Mouse (Mus musculus) left cerebral cortex, adult 9 months (tissue): ENCODE results near the gene Klhl5.
A peak's percentile ranks its signal among the peaks of the same experiment; 100 is the strongest.

Source experiments
- DNase-seq, 2 experiments: peaks; one replicate each; pipeline ENCODE4 v3.0.0; 2022; ENCODE audit warnings: low spot score in 2 of 2

Gene Klhl5

GRCm38 (mm10) chr5:65191601-65192000, 84.3 kb downstream of the Klhl5 start:
- DNase-seq: peak in 1 of 2 experiments; percentile 27

- DNase-seq: peak in 1 of 2 experiments; percentile 50
Measured at GRCm38 (mm10) chr5:65194441-65194840, 87.1 kb downstream of the Klhl5 start.

DNA sequence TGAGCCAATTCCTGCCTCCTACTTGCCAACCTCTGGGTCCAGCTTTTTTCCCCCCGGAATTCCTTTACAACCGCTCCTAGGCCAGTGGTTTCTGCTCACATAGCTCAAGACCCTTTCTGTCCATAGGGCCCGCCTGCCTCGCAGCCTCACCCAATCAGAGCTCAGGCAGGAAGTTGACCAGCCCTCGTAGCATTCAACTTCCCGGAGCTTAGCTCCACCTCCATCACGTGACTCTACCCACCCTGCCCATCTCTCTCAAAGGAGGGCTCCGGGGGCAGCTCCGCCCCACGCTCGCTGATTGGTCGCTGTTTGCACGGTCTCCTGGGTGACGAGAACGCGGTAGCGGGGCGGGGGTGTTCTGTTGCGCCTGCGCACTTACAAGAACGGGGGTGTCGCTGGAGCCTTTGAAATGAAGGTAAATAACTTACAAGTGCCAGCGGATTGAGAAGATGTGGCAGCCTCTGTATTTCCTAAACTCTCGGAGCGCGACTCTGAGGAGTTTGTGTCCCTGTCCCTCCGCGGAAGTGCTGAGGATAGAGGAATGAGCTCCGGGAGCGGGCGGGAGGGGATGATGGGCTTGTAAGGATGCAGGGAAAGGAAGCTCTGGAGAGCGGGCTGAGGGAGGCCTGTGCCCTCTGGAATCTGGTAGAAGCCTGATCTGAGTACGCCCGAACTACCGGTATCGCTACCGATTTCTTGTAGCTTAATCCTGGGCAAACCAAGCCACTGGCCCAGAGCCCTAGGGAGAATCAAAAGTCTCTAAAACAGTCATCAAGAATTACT, 92.2 kb downstream of the Klhl5 start, which contains the start of gene Wdr19:
TSS of gene Wdr19 (plus strand) at position 351 of the 783 bp plus-strand sequence.
- peak; percentile 99 for DNase-seq

- no peak for DNase-seq
Measured at GRCm38 (mm10) chr5:65204726-65205125, 97.4 kb downstream of the Klhl5 start.

DNA sequence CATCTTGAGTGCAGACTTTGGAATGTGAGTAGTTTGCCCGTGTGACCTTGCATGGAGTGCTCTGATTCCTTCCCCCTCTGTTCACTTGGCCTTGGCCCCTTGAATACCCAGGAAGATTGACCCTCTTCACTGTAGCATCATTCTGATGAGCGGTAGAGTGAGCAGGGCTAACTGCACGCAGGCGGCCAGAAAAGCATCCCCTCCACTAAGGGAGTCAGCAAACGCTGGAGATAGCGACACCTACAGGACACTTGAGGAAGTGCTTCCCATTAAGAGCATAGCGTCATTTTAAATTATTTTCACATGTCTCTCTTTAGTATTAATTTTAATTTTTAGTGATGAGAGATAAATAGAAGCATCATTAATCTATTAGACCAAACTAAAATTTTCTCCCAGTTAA, 106.0 kb downstream of the Klhl5 start:
- no peak for DNase-seq
